Mouse (Mus musculus) liver, embryonic 15.5 days (tissue): ENCODE measurements at regions not wholly inside any gene's neighbourhood (a gene's known extent, or its start where the extent isn't known, plus 50 kb on each side); places are given as distances from the start of the nearest gene placed in this dataset.

Experiments
- ATAC-seq: fragments of 200-750 bp; cut with Nextera tagmentation; 2 replicates; pipeline ENCODE4 v1.8.0; 2017; ENCODE audit warnings: moderate number of reproducible peaks, mild to moderate bottlenecking, moderate library complexity; ENCODE audit not compliant: insufficient read depth
- H3K27ac ChIP-seq: fragments of 300-500 bp; sonication (generic); replicated peaks from 2 replicates; pipeline ENCODE4 v1.5.1; 2015; ENCODE audit warnings: mild to moderate bottlenecking, inconsistent platforms
- H3K27me3 ChIP-seq: fragments of 300-500 bp; sonication (generic); 2 replicates; pipeline ENCODE4 v1.6.1; 2015; ENCODE audit warnings: mild to moderate bottlenecking, inconsistent platforms
- H3K36me3 ChIP-seq: fragments of 300-500 bp; sonication (generic); replicated peaks from 2 replicates; pipeline ENCODE4 v1.6.1; 2015; ENCODE audit warnings: moderate library complexity, mild to moderate bottlenecking, inconsistent platforms
- H3K4me1 ChIP-seq: fragments of 300-500 bp; sonication (generic); replicated peaks from 2 replicates; pipeline ENCODE4 v1.6.1; 2015; ENCODE audit warnings: inconsistent platforms
- H3K4me2 ChIP-seq: fragments of 300-500 bp; sonication (generic); 2 replicates; pipeline ENCODE4 v1.6.1; 2015; ENCODE audit warnings: moderate library complexity, mild to moderate bottlenecking, inconsistent platforms
- H3K4me3 ChIP-seq: fragments of 300-500 bp; sonication (generic); replicated peaks from 2 replicates; pipeline ENCODE4 v1.5.1; 2015; ENCODE audit warnings: mild to moderate bottlenecking, inconsistent platforms
- H3K9ac ChIP-seq: fragments of 300-500 bp; sonication (generic); 2 replicates; pipeline ENCODE4 v1.6.1; 2015; ENCODE audit warnings: moderate library complexity, mild to moderate bottlenecking, inconsistent platforms
- H3K9me3 ChIP-seq: fragments of 300-500 bp; sonication (generic); replicated peaks from 2 replicates; pipeline ENCODE4 v1.6.1; 2016; ENCODE audit warnings: inconsistent platforms
- WGBS: fragments of 180-500 bp; shearing (Covaris S2); methylation state at CpG from one replicate; pipeline ENCODE4 v1.1.7; 2015; ENCODE audit warnings: mixed read lengths; ENCODE audit not compliant: insufficient replicate concordance; 5-methylcytosine and 5-hydroxymethylcytosine counted together

DNA sequence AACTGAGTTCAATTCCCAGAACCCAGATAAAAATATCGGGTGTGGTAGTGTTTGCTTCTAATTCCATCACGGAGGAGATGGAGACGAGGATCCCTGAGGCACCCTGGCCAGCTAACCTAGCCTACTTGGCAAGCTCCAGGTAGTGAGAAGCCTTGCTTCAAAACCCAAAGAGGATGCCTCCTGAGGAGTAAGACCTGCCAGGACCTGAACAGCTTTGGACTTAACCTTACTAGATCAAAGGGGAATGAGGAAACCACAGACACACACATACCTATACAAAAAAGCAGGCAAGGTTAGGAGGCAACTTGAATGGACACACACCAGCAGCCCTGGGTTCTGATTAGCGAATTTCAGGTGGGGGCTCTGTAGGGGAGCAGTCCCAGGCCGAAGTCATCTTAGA lies 84.0 kb upstream of the Arid1b start:
- 57% methylated on average over 5 of the region's 5 CpGs for WGBS

DNA sequence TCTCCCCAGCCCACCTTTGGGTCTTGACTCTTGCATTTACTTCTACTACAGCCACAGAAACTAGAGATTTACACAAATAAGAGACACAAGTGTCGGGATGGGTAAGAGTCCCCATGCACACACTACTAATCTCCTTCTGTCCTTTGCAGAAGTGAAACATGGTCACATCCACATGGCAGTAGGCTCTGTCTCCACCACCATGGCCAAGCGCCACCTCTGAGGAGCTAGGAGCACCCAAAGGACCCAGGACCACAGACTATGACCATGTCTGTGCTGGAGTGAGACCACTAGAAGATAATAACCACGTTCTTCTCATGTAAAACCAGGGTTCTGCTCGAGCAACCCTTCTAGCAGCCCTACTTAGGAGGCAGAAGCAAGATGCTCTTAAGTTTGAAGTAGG lies 81.1 kb upstream of the Arid1b start:
- no peak overlapping the region for H3K4me3 ChIP-seq
- H3K27me3 ChIP-seq: peaks cover 27% of the 10 kb centered on the region
- 47% methylated on average over 4 of the region's 4 CpGs for WGBS
- no peaks in the 10 kb centered on the region for H3K36me3 ChIP-seq
- no peak overlapping the region for H3K4me2 ChIP-seq
- H3K9me3 ChIP-seq: no peaks in the 10 kb centered on the region
- ATAC-seq: no peak
- no peak overlapping the region for H3K9ac ChIP-seq
- H3K27ac ChIP-seq: no peak overlapping the region
- peaks cover 8% of the 10 kb centered on the region for H3K4me1 ChIP-seq

More for the DNA sequence above, 84.0 kb upstream of the Arid1b start:
- no peak overlapping the region for H3K27ac ChIP-seq
- H3K4me1 ChIP-seq: peaks cover 14% of the 10 kb centered on the region
- no peaks in the 10 kb centered on the region for H3K36me3 ChIP-seq
- no peak overlapping the region for H3K9ac ChIP-seq
- H3K9me3 ChIP-seq: no peaks in the 10 kb centered on the region
- H3K27me3 ChIP-seq: peaks cover 27% of the 10 kb centered on the region
- H3K4me2 ChIP-seq: no peak overlapping the region
- ATAC-seq: no peak
- no peak overlapping the region for H3K4me3 ChIP-seq

GRCm38 (mm10) chr17:4919866-4920495 lies 74.2 kb upstream of the Arid1b start:
- Histone ChIP-seq H3K9ac (no peak overlapping the region), H3K4me2 (no peak overlapping the region), H3K4me1 (peaks cover 5% of the 10 kb centered on the region; the same call in 1 of the 2 replicates), H3K9me3 (no peaks in the 10 kb centered on the region), H3K36me3 (no peaks in the 10 kb centered on the region), H3K27me3 (0 out of 2 replicates have a peak, but pooled peaks cover 3% of the 10 kb centered on the region), H3K27ac (no peak overlapping the region), H3K4me3 (no peak overlapping the region)
- no peak for ATAC-seq
- WGBS: 58% methylated on average over 6 of the region's 6 CpGs

GRCm38 (mm10) chr17:4921121-4921520 lies 73.0 kb upstream of the Arid1b start:
- H3K4me1 ChIP-seq: peaks cover 5% of the 10 kb centered on the region; the same call in 1 of the 2 replicates
- no peak overlapping the region for H3K4me3 ChIP-seq
- ATAC-seq: no peak
- H3K9ac ChIP-seq: no peak overlapping the region
- H3K27ac ChIP-seq: no peak overlapping the region
- WGBS: 67% methylated on average over 7 of the region's 7 CpGs
- H3K9me3 ChIP-seq: no peaks in the 10 kb centered on the region
- no peaks in the 10 kb centered on the region for H3K36me3 ChIP-seq
- H3K4me2 ChIP-seq: no peak overlapping the region
- H3K27me3 ChIP-seq: 0 out of 2 replicates have a peak, but pooled peaks cover 3% of the 10 kb centered on the region

DNA sequence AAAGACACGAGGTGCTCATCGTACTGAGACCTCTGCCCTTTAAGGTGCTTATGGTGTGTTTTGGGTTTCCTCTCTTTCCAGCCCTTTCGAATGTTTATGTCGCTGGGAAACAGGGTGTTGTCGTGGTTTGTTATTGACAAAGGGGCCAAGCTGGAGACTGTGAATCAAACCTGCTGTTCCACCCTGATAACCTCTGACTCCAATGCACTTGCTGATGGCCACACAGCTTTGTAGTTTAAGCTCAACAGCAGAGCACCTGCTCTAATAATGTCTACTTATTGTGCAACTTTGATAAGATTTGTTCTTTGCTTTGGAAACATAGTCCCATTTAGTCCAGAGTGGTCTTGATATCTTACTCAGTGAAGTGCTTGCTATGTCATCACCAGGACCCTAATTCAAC lies 65.5 kb upstream of the Arid1b start:
- Histone ChIP-seq H3K4me1 (no peaks in the 10 kb centered on the region), H3K4me2 (no peak overlapping the region), H3K27ac (no peak overlapping the region), H3K9me3 (no peaks in the 10 kb centered on the region), H3K36me3 (no peaks in the 10 kb centered on the region), H3K27me3 (0 out of 2 replicates have a peak, but pooled peaks cover 8% of the 10 kb centered on the region), H3K9ac (no peak overlapping the region), H3K4me3 (no peak overlapping the region)
- 25% methylated on average over 5 of the region's 5 CpGs for WGBS
- no peak for ATAC-seq

DNA sequence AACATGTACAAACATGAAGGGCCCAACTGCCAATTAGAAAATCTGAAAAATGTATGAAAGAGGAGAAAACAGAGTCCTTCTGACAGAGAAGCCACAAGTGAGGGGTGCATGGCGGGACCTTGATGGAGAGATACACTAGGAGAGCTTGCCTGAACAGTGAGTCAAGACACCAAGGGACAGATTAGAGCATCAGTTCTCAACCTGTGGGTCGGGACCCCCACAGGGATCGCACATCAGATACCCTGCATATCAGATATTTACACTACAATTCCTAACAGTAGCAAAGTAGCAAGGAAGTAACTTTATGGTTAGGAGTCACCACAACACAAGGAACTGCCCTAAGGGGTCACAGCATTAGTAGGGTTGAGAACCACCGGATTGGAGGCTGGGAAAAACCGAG lies 58.9 kb upstream of the Arid1b start:
- 0 out of 2 replicates have a peak, but pooled peaks cover 8% of the 10 kb centered on the region for H3K27me3 ChIP-seq
- no peaks in the 10 kb centered on the region for H3K9me3 ChIP-seq
- no peak overlapping the region for H3K27ac ChIP-seq
- no peaks in the 10 kb centered on the region for H3K36me3 ChIP-seq
- no peak for ATAC-seq
- no peak overlapping the region for H3K9ac ChIP-seq
- no peaks in the 10 kb centered on the region for H3K4me1 ChIP-seq
- H3K4me3 ChIP-seq: no peak overlapping the region
- WGBS: 65% methylated on average over 5 of the region's 5 CpGs
- no peak overlapping the region for H3K4me2 ChIP-seq

DNA sequence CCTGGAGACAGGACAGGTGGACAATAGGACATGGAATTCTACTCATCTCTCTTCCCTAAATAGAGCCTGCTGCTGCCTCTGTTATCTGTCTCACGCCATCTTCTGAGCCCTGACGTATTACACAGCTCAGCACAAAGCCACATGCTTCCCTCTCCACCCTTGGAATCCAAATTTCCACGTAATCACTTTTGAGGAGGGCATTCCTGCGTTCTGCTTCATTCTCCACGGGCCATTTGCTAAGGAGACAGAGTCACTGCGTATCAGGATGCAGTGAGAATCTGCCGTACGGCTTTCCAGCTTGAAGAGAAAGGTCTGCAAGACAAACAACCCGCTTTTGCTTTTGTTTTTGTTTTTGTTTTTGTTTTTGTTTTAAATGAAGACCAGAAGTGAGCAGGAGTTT lies 53.5 kb upstream of the Arid1b start:
- H3K27me3 ChIP-seq: no peaks in the 10 kb centered on the region
- no peak for ATAC-seq
- 59% methylated on average over 9 of the region's 9 CpGs for WGBS

DNA sequence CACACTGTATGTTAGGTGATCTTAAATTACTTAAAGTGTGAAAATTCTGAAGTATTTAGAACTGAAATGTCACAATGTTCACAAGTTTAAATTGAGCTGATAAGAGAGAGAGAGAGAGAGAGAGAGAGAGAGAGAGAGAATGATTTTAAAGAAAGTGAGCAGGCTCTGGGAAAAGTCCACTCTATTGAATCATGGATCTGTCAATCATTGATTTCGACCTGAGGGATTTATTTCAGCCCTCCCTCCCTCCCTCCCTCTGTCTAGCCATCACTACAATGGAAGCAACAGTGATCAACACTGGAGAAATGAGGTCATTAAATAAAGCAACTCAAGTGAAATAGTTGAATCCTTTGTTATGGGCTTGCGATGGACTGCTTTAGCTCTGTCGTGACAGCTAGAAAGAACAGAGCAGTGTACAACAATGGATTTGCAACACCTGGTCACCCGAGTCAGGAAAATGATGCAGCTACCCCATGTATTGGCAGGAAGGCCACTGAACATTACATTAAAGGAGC lies 52.8 kb upstream of the Arid1b start:
- no peaks in the 10 kb centered on the region for H3K36me3 ChIP-seq
- ATAC-seq: no peak
- peaks cover under 1% of the 10 kb centered on the region; the same call in 1 of the 2 replicates for H3K4me1 ChIP-seq
- no peaks in the 10 kb centered on the region for H3K9me3 ChIP-seq
- WGBS: 50% methylated on average over 4 of the region's 4 CpGs
- no peak overlapping the region for H3K4me3 ChIP-seq
- no peaks in the 10 kb centered on the region for H3K27me3 ChIP-seq
- no peak overlapping the region for H3K27ac ChIP-seq
- no peak overlapping the region for H3K9ac ChIP-seq
- no peak overlapping the region for H3K4me2 ChIP-seq

More for the DNA sequence above, 53.5 kb upstream of the Arid1b start:
- Histone ChIP-seq H3K4me3 (no peak overlapping the region), H3K9me3 (no peaks in the 10 kb centered on the region), H3K4me1 (no peaks in the 10 kb centered on the region), H3K27ac (no peak overlapping the region), H3K9ac (no peak overlapping the region), H3K36me3 (no peaks in the 10 kb centered on the region), H3K4me2 (no peak overlapping the region)

DNA sequence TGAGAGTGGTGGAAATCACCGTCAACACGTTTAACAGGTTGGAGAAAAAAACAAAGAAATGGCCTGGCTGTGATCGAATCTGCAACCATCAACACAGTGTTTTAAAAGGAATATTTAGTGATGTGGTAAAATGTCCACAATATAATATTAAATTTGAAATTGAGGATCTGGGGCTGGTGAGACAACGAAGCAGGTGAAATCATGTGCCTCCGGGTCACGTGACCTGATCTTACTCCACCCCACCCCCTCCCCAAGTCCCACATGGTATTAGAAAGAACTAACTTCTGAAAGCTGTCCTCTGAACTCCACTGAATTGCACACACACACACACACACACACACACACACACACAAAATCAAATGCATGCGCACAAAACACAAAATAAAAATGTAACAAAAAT lies 51.3 kb upstream of the Arid1b start:
- WGBS: 71% methylated on average over 7 of the region's 7 CpGs
- no peak for ATAC-seq
- no peaks in the 10 kb centered on the region for H3K36me3 ChIP-seq
- no peak overlapping the region for H3K4me2 ChIP-seq
- H3K27ac ChIP-seq: no peak overlapping the region
- H3K9ac ChIP-seq: no peak overlapping the region
- H3K4me3 ChIP-seq: no peak overlapping the region
- H3K9me3 ChIP-seq: no peaks in the 10 kb centered on the region
- H3K27me3 ChIP-seq: no peaks in the 10 kb centered on the region
- peaks cover 6% of the 10 kb centered on the region; the same call in 1 of the 2 replicates for H3K4me1 ChIP-seq
